Mouse (Mus musculus) adrenal gland, postnatal 10 days (tissue): ENCODE measurements at regions not wholly inside any gene's neighbourhood (a gene's known extent, or its start where the extent isn't known, plus 50 kb on each side); places are given as distances from the start of the nearest gene placed in this dataset.
A peak's percentile ranks its signal among the peaks of the same experiment; 100 is the strongest.
"Not testable (repeated sequence)": the region's sequence is repeated elsewhere in the genome, so short reads cannot be mapped to it uniquely, and the experiment has no call there.

Source experiments
- DNase-seq: peaks from one replicate; pipeline ENCODE4 v3.0.0; 2021; ENCODE audit warnings: mixed read lengths

DNA sequence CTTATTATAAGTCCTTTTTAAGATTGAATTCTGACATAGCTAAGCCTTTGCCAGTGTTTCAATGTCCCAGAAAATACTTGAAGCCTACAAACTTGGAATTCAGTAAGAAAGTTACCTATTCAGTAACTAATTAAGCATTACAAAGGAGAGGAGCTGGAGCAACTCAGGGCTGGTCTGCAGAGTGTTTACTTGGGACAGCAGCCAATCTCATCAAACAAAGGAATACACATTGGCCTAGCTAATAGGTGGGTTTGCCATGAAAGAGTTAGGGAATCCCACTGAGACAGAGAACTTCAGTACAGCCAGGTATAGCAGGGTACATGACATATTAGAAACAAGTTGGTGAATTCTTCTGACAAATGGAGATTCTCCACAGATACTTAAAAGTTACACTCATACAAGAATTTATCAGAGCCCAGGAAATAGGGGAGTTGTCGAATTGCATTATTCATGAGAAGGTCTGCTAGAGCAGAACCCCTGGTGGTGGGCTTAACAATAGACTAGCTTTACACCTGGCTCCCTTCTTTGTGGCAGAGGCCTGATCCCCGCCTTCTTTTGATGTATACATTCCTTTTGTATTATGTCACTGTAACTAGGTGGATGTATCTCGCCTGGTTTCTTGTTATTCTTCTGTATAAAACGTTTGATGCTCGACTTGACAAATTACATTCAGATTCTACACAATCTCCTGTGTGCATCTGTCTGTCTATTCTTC, 525.2 kb downstream of the 4930447F04Rik start:
- DNase-seq, result not testable (repeated sequence)

DNA sequence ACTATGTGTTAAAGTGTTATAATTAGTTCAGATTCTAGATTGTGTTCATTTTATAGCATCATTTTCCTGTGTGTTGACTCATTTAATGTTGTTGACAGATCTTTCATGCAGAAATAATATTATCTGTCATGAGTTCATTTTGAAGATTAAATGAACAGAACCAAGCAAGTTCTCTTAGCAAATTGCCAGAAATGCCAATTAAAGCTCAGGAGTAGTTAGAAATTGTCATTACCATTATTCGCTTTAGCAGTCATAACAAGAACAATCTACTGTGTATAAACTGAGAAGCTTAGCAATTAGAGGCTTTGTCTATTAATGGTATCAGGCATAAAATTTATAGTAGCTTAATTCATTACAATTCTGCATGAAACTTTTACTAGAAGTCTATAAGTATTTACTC, 534.2 kb downstream of the 4930447F04Rik start:
- no peak for DNase-seq

DNA sequence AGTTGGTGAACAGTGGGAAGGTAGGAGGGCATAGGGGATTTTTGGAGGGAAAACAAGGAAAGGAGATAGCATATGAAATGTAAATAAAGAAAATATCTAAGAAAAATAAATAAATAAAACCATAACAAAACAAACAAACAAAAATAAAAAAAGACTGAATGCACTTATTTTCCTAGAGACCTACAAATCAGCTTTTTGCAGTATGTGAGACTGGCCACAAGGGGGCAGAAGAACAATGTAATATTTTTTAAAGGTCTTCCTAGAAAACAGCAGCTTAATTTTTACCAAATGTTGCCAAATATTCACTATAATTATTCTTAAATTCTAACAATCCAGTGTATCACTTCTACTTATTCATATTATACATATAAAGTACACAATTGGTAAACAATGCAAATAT, 569.4 kb downstream of the 4930447F04Rik start:
- peak; percentile 2 for DNase-seq

DNA sequence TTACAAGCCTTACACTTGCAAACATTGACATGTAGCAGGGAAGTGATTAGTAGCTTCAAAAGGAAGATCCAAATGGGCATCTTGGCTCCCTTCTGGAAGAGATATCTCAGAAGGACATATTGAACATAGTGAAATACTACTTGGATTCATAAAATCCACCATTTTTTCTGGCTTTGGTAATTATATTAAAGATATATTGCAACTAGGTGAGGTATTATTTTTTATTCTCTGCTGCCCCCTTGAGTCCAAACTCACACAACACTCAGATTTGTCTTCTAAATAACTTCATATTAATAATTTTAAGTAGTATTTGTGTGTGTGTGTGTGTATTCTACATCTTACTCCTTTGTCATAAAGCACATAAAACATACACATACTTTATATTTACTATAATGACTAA, 588.5 kb downstream of the 4930447F04Rik start:
- DNase-seq, result no peak
